Mouse (Mus musculus): Measurements from ENCODE around the gene Col9a3.

Col9a3 gene

GRCm38 (mm10) chr2:180597490-180597889, at the start of gene Col9a3:
Col9a3 (plus strand) TSS chr2:180597790.
- no peak for DNase-seq

DNA sequence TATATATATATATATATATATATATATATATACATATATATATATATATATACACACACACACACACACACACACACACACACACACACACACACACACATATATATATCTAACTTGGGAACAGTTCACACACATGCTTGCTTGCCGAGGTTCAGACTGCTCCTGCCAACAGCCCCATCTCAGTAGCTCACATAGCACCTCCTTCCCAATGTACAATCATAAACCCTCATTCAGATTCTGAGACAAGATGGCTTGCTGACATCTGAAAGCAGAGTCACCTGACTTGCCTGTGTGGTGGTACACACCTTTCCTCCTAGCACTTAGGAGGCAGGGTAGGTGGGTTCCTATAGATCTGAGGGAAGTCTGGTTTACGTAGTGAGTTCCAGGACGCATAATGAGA, 45.2 kb upstream of the Col9a3 start:
- DNase-seq: no peak

GRCm38 (mm10) chr2:180555219-180555618, 42.4 kb upstream of the Col9a3 start:
- DNase-seq: no peak

- no peak for DNase-seq
Observed at GRCm38 (mm10) chr2:180556470-180556869, 41.1 kb upstream of the Col9a3 start.

- DNase-seq: no peak
Observed at GRCm38 (mm10) chr2:180560245-180560644, 37.3 kb upstream of the Col9a3 start.

DNA sequence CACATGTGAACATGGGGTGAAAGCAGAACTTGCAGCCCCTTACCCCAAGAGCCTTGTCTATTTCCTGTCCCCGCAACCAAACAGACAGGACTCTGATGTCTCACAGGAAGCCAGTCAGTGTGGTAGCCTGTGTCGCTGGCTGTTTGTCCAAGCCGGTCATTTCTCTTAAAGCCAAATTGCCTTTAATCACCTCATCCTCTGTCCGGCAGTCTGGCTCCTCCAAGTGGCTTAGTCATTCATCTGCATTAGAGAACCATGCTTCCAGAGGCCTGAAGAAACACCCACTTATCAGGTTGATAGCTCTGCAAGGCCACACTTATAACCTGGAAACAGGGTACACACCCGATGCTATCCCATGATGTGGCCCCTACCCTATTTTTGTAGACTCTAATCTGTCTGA, 35.4 kb upstream of the Col9a3 start:
- no peak for DNase-seq

GRCm38 (mm10) chr2:180563296-180563695, 34.3 kb upstream of the Col9a3 start:
- no peak for DNase-seq

DNA sequence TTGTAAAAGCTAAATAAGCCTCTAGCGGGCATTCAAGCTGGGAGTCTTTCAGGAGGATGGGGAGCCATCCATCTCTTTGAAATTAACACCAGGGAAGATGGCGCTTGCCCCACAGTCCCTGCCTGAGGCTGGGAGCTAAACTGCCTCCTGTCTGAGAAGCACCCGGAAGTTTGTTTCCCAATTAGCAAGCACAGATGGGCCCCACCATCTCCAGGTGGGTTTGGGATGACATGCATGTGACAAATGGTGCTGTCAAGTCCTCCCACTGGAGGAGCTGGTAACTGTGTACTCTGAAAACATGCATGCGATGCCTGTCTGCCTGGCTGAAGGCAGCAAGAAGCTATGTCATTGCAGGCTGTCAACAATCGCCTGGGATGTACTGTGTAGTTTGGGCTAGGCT, 33.7 kb upstream of the Col9a3 start:
- DNase-seq: peak; percentile 48

- no peak for DNase-seq
Observed at GRCm38 (mm10) chr2:180566240-180566913, 31.2 kb upstream of the Col9a3 start.

GRCm38 (mm10) chr2:180569028-180569643, 28.5 kb upstream of the Col9a3 start:
- no peak for DNase-seq

GRCm38 (mm10) chr2:180576482-180576881, 21.1 kb upstream of the Col9a3 start:
- no peak for DNase-seq

DNA sequence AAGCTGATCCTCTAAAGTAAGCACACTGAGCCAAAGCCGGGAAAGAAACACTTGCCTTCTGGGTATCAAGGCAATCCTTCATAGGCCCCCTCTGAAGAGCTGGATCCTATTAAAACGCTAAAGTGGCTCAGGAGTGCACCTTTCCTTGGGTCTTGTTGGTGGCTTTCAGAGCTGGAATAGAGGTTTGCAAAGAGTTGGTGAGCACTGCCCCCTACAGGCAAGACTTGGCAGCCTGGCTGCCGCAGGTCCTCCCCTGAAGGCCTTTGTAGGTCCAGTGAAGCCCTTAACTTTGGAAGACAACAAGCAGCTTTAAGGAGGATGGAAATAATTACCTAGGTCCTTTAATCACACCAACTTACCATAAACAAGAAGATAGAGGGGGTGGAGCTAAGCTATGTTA, 18.9 kb upstream of the Col9a3 start:
- peak; percentile 57 for DNase-seq

DNA sequence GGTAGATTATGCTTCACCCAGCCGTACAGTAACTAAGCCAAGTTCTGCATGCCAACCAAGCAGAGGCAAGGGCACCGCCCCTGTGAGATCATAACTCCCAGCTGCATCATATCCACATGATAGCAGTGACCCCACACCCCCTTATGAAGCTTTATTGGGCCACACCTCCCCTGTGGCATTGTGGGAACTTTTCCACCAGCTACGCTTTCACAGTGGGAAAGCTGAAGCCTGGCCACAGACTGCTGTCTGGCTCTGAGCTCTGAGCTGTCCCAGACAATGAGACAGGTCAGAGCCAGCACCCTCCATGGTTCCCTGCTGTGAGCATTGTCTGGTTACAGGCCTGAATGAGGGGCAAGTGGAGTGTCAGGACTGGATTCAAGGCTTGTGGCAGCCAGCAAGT, 16.6 kb upstream of the Col9a3 start, which contains the start of gene Mrgbp:
Gene Mrgbp, plus strand, starts transcription at position 303 of the 400 bp plus-strand sequence.
- no peak for DNase-seq

- DNase-seq: peak; percentile 94
Observed at GRCm38 (mm10) chr2:180582481-180583153, 15.0 kb upstream of the Col9a3 start.

DNA sequence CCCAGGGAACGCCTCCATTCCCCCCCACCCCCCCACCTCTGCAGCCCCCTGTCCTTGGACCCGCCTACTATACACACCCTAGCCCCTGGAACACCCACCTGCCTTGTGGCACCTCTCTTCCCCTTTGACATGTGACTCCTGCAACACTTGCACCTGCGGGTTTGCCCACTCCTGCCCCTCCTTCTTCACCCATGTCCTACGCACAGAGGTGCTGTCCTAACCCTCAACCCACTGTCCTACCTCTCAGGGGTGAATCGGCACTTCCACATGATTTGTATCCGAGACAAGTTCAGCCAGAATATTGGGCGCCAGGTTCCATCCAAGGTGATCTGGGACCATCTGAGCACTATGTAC, 14.5 kb upstream of the Col9a3 start:
- DNase-seq: no peak

GRCm38 (mm10) chr2:180588736-180589122, 8.9 kb upstream of the Col9a3 start:
- no peak for DNase-seq

GRCm38 (mm10) chr2:180589123-180589831, 8.3 kb upstream of the Col9a3 start, which contains the start of gene Ogfr:
Ogfr (plus strand) TSS chr2:180589245.
- DNase-seq: peak; percentile 78

DNA sequence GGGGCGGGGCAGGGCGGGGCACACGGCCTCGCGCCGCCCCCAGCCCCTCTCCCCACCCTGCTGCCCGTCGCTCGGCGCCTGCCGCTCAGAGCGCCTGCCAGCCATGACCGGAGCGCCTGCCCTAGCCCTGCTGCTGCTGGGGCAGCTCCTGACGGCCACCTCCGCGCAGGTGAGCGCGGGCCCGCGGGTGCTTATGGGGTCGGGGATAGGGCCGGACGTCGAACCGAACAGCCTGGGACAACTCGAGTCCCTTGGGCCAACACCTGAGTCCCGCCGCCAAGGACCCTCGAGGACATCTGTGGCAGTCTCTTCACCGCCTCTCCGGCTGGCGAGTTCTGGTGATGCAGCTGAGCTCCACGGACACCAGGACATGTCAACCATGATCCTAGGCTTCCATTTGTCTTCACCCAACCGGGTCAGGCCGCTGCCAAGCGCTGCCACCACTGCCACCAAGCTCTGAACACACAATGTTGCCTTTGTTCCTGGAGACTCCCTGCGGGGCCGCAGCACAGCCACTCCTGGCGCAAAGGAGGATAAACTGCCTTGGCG, 641 bp downstream of the Col9a3 start:
- peak; percentile 42 for DNase-seq

- DNase-seq: peak; percentile 45
Observed at GRCm38 (mm10) chr2:180600569-180601021, 3.0 kb downstream of the Col9a3 start.

- DNase-seq: no peak
Observed at GRCm38 (mm10) chr2:180604781-180605180, 7.2 kb downstream of the Col9a3 start.

- DNase-seq: no peak
Observed at GRCm38 (mm10) chr2:180610283-180610682, 12.7 kb downstream of the Col9a3 start.

DNA sequence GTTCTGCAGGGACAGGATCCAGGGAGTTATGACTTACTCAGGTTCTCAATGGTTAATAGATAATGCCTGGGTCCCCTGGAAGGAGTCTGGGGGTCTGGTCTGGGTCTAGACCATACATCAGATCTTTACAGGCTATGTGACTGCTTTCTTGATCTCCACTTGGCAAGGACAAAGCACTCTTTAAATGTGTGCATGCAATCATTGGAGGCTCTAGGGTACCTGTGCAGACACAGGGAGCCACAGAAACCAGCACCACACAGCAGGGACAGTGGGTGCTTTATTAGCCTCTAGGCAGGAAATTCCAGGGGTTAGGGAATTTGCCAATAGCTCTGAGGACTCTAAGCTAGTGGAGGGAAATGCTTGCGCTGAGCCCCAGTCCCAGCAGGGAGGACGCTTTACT, 14.3 kb downstream of the Col9a3 start:
- DNase-seq: no peak
